Mouse (Mus musculus): ENCODE measurements around the gene Celsr1.

DNA sequence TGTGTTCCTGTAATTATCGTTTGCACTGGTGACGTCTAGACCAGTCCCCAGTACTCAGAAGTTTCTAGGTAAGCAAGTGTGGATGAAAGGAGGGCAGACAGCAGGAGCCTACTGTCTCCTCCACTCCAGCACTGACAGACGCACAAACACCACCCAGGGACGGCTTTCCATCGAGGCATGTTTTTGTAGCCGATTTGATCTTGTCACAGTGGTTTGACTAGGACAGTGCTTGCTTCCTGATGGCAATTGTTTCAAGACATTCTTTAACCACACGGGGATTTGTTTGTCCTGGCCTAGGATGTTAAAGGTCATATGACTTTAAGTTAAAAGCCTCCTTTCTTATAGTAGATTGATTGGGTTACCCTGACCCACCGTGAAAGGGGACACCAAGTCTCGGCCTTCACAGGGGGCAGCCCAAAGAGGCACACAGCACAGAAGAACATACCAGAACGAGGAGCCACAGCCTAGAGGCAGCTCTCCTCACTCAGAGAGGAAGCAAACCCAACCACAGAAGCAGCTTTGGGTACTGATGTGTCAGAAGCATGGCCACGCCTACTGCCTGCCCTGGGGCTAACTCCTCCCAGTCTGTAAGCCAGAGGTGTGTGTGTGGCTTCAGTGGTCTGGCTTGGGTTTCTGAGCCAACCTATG is 51.7 kb downstream of the Celsr1 start:
- TF ChIP-seq POLR2A (IDR thresholded peaks at IDR 0.05; ENCODE audit: extremely low read depth, insufficient read depth, low read length) (no peak), CTCF (IDR thresholded peaks at IDR 0.05; ENCODE audit: low read depth, low read length) (no peak)
